Mouse (Mus musculus): ENCODE results near the gene Fam207a.

Gene Fam207a

DNA sequence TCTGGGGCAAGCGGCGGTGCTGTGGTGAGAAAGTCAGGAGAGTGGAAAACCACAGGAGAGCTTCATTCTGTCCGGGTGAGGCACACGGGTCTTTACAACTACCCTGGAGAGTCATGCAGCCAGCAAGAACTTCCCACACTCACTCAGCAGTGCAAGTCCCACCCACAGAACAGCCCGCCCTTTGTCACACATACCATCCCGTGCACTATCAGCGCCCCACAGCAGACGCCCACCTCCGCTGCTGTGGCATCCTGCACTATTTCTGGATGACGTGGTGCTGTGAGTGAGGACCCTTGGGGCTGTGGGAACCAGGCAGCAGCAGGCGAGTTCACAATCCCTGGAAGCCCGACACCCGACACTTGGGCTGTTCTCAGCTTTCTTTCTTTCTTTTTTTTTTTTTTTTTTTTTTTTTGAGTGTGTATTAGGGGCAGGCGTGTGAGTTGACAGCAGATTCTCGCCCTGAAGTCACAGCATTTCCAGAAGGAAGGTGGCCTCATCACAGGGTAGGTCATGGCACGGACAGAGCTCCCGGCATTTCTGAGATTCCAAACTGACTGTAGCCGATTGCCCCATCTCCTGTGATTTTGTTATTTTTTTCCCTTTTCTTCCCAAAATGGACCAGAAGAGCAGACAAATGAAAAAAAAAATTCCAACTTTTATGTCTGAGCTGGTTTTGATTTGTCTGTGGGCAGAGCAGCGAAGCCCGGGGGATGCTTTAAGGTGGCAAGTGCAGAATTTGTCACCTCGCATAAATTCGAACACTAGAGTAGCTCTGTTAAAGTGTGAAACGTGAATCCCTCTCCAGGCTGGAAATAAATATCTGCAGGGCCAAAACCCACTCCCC lies 66.0 kb downstream of the Fam207a start:
- DNase-seq, result no peak

DNA sequence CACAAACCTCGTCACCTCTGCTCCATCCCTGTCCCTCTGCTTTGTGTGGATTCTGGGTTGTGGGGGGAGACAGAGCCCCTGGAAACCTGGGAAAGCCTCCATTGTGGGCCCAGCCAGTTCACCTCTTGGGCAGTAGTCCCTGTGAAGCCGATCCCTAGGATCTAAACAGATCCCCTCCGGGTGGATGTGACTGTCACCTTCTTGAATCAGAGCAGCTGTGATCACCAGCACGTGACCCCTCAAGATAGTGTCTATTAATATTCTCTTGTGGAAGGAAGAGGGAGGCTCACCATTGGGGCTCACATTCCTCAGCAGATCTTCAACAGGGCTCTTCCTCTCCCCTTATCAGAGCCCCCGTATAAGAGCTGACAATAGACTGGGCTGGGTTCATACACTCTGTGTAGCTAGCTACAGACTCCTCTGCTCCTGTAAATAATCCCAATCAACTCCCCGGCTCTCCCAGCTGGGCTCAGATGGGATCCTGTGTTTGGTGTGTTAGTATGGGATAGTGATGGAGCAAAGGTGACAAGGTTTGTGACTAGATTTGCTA lies 66.8 kb downstream of the Fam207a start:
- DNase-seq, result no peak

DNA sequence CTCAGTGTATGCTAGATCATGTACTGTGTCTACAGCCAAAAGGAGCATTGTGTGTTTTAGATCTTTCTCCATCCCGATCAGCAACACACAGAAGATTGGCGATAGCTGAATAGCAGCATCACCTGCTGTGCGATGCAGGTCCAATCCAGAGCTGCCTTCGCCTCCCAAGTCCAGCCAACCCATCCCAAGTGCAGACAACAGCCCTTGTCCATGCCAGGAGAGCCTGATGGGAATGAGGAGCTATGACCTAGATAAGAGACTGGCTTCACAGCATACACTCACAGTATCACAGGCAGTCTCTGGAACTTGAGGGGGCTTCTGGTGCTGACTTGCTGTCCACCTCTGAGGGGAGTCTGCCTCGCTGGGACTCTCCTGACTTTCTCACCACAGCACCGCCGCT lies 67.4 kb downstream of the Fam207a start:
- no peak for DNase-seq

DNA sequence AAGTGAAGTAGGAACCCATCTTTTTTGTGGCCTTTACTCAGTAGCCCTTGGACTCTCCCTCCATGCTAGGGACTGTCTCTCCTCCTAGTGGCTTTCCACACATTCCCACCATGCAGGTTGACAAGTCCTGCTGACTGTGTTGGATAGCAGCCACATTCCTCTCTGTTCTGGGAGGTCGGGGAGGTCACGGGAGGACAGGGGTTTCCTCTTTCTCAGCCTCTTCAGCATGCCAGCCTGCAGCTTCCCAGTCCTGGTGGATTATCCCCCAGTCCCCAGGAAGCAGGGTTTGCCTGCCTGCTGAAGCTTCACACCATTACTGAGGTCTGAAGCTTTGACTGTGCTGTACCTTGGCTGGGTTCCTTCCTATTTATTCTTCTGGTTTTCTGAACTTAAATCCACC lies 67.8 kb downstream of the Fam207a start:
- no peak for DNase-seq

DNA sequence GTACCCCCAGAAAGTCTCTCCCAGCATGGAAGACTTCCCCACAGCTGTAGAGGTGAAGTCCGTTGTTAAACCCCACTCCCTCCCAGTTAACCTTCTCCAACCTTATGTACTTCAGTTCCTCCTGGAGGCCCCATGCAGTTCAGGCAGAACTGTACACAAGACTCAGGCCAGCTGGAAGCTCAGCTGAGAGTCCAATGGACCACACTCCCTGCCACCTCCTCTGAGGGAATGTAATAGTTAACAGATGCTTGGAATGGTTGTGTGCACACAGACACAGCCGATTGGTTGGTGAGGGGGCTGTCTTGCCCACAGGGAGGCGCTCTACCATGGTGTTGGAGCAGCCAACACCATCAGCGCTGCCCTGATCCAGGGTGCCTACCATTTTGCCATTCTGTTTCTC lies 73.3 kb downstream of the Fam207a start:
- no peak for DNase-seq

DNA sequence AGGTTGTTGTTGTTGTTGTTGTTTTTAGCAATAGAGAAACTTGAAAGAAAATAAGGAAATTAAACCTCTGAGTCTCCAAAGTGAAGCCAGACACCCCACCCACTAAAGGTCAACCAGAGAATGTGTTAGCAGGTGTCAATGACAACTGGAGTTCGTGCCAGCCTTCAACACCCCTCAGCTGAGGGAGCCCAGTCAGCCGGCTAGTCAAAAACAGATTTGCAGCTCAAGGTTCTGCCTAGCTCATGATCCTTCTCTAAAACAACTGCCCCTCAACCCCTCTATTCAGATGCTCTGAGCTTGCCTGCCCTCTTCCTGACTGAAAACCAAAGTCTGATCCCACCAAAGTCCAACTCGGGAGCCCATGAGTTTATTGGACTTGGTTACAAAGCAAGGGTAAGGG lies 73.8 kb downstream of the Fam207a start:
- DNase-seq, result no peak

DNA sequence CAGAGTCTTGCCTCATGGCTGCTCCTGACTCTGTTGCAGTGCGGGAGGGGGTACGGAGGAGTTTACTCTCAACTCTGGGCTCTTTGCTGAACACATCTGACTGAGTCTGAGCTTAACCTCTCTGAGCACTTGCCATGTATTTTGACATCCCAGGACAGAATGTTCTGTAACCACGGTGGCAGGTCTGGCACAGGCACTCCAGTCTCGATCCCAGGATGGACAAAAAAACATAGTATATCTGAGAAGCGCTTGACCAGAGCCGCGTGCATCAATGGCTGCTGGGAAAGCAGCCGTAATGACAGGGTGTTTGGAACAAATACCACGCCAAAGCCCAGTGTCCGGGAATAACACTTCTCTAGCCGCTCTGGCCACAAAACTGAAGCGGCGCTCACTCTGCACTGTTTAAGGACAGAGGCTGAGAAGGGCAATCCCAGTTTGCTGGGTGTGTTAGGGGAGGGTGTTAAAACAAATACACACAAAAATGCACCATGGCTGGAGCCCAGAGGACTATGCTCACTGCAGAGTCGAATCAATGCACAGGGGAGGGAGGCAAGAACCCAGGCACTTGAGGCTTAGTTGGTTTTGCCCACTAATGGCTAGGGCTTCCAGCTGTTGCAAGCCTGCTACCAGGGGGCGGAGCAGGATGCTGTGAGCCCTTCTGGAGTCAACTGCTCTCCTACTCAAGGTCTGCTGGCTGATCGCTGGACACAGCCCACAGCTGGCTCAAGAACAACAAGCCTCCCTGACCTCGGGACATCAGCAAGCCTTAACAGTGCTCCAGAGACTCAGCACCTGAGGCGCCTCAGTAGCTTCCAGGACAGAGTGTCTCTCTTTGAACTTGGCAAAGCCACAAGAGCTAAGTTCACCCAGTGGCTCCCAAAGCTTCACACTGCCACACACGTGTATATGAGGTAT lies 74.5 kb downstream of the Fam207a start:
- DNase-seq, result no peak

DNA sequence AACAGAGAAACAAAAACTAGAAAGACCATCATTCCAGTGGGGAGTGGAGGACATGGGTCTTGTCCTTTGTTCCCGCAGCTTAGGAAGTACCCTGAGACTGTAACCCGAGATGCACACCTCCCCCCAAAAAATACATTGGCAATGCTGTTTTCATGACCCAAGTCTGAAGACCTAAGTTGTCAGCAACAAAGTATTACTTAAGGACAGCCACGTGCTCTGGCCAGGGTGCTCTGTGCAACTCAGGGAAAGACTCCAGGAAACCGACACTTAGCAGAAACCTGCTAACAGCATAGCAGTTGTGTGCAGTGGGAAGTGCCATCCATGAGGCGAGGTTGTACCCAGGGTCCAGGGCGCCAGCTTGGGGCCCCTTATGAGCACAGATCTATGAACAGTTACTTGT lies 75.3 kb downstream of the Fam207a start:
- no peak for DNase-seq

DNA sequence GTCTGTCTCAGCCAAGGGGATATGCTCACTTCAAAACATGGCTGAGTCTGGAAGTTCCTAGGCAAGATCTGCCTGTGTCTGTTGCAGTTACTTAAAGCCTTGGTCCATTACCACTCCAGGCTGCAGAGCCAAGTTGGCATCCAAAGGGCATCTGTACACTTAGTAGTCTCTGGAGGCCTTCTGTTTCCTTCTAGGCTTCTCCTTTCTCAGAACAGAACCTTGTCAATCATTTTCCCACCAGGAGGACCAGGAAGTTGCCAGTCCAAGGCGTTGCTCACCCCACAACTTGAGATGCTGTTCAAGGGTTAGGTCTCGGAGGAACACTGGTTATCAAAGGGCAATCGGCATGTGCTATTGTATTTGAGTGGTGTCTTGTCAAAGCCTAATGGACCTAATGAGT lies 76.6 kb downstream of the Fam207a start:
- DNase-seq, result no peak

DNA sequence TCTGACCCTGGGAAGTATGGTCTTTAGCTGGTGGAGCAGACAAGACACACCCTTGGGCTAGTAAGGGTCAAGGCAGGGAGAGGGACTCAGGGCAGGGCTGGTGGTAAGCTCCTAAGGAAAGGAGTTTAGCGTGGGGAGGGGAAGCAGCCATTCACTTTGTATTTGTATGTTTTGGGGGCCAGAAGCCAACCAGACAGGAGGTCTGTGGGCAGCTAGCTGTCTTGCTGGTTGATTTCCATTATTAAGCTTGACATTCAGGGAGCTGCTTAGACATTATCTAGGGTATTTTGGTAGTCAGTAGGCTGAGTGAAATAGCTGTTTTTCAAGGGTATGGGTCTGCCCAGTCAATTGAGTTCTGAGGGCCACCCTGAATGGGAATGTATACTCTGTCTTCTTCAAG lies 77.6 kb downstream of the Fam207a start:
- DNase-seq, result no peak
